Mouse (Mus musculus): Measurements from ENCODE around the gene Canx.

DNA sequence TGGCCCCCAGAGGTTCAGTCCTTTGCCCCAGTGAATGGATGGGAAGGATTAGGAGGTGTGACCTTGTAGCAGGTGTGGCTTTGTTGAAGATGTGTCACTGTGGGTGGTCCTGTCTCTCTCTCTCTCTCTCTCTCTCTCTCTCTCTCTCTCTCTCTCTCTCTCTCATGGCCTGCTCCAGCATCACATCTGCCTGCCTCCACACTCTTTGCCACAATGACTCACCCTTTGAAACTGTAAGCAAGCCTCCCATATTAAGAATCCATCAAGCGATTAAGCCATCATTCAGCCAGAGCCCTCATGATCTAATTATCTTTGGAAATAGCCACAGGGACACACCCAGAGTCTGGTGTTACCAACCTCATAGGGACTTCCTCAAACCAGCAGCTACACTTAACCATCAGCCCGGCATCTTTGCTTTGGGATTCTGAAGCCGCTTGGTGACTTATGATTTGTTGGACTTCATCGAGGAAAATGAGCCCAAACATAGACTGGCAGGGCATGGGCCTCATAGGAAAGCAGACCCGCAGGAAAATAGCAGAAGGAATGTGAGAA, 44.0 kb upstream of the Canx start:
- TF ChIP-seq CTCF (IDR thresholded peaks at IDR 0.05; ENCODE audit: low read depth) (no peak), EP300 (IDR thresholded peaks at IDR 0.05; ENCODE audit: low read depth) (no peak)

All from liver, postnatal 0 days (tissue).